Mouse (Mus musculus) thymus, postnatal 0 days (tissue): ENCODE results near the gene Akip1. TPM values are rescaled to one million over a fixed set of nuclear protein-coding genes. Genes with fewer than 3 reads are reported as not detected.

Experiments used
- polyA plus RNA-seq: library from polyadenylated mRNA; unstranded; fragments of >200 nt; fragmentation: Nextera tagmentation; extraction: Ambion mirVana; gene quantifications from 2 replicates; pipeline ENCODE4 v1.2.1, GENCODE M21; 2015

Gene Akip1
- polyA plus RNA-seq, 1 experiment from 2014 or later = 44.6 TPM

Other genes starting within 250 kb of the Akip1 start
- 0.03 and 0.07 TPM in 2 replicates for gene Trim66, start 195.6 kb upstream of the Akip1 start, polyA plus RNA-seq
- 171 and 173 TPM in 2 replicates for gene Rpl27a, start 184.5 kb upstream of the Akip1 start, polyA plus RNA-seq
- gene St5, start 85 bp upstream of the Akip1 start, polyA plus RNA-seq = 28.6 and 31.4 TPM in 2 replicates
- gene BC051019, start 20.2 kb downstream of the Akip1 start, polyA plus RNA-seq = 0.35 and 0.45 TPM in 2 replicates
- 0.19 and 0.21 TPM in 2 replicates for gene Ascl3, start 28.0 kb downstream of the Akip1 start, polyA plus RNA-seq
- gene Tmem9b, start 49.2 kb downstream of the Akip1 start, polyA plus RNA-seq = 70.3 and 74.9 TPM in 2 replicates
- gene Nrip3, start 78.3 kb downstream of the Akip1 start, polyA plus RNA-seq = 0.15 and 0.30 TPM in 2 replicates
- gene Scube2, start 162.0 kb downstream of the Akip1 start, polyA plus RNA-seq = 0.06 TPM in 1 of 2 replicates, not detected in the other